Mouse (Mus musculus) intestine, embryonic 15.5 days (tissue): ENCODE results near the gene Olfr943. TPM values are rescaled to one million over a fixed set of nuclear protein-coding genes. Genes with fewer than 3 reads are reported as not detected.

Experiments
- ATAC-seq: fragments of 200-750 bp; cut with Nextera tagmentation; 2 replicates; pipeline ENCODE4 v1.8.0; 2017; ENCODE audit warnings: moderate TSS enrichment, moderate library complexity
- H3K27ac ChIP-seq: fragments of 300-500 bp; sonication (generic); 2 replicates; pipeline ENCODE4 v1.5.1; 2015; ENCODE audit warnings: mild to moderate bottlenecking, inconsistent platforms
- H3K27me3 ChIP-seq: fragments of 300-500 bp; sonication (generic); replicated peaks from 2 replicates; pipeline ENCODE4 v1.6.1; 2015; ENCODE audit warnings: inconsistent platforms
- H3K36me3 ChIP-seq: fragments of 300-500 bp; sonication (generic); 2 replicates; pipeline ENCODE4 v1.6.1; 2015; ENCODE audit warnings: inconsistent platforms
- H3K4me1 ChIP-seq: fragments of 300-500 bp; sonication (generic); replicated peaks from 2 replicates; pipeline ENCODE4 v1.6.1; 2015; ENCODE audit warnings: inconsistent platforms
- H3K4me2 ChIP-seq: fragments of 300-500 bp; sonication (generic); replicated peaks from 2 replicates; pipeline ENCODE4 v1.6.1; 2015; ENCODE audit warnings: mild to moderate bottlenecking, inconsistent platforms
- H3K4me3 ChIP-seq: fragments of 300-500 bp; sonication (generic); replicated peaks from 2 replicates; pipeline ENCODE4 v1.5.1; 2015; ENCODE audit warnings: inconsistent platforms
- H3K9ac ChIP-seq: fragments of 300-500 bp; sonication (generic); 2 replicates; pipeline ENCODE4 v1.6.1; 2015; ENCODE audit warnings: inconsistent platforms
- H3K9me3 ChIP-seq: fragments of 300-500 bp; sonication (generic); 2 replicates; pipeline ENCODE4 v1.6.1; 2016; ENCODE audit warnings: inconsistent platforms
- WGBS: fragments of 180-500 bp; shearing (Covaris S2); methylation state at CpG from one replicate; pipeline ENCODE4 v1.1.7; 2015; 5-methylcytosine and 5-hydroxymethylcytosine counted together
- polyA plus RNA-seq: library from polyadenylated mRNA; unstranded; fragments of >200 nt; fragmentation: Nextera tagmentation; extraction: Ambion mirVana; gene quantifications from 2 replicates; pipeline ENCODE4 v1.2.1, GENCODE M21; 2015

Olfr943 gene
- not detected in 2 replicates for polyA plus RNA-seq

- Histone ChIP-seq H3K4me1 (no peaks in the 10 kb centered on the region), H3K36me3 (no peaks in the 10 kb centered on the region), H3K27ac (no peak within 1 kb of the TSS), H3K4me3 (no peak within 1 kb of the TSS), H3K9ac (no peak within 1 kb of the TSS), H3K9me3 (no peaks in the 10 kb centered on the region), H3K27me3 (no peaks in the 10 kb centered on the region), H3K4me2 (no peak within 1 kb of the TSS)
- ATAC-seq = no peak
- WGBS = 93% methylated on average over 5 of the region's 5 CpGs
These were observed at the start of gene Olfr943 for GRCm38 (mm10) chr9:39166004-39166403. TSS of gene Olfr943 (plus strand) at chr9:39166304.

GRCm38 (mm10) chr9:39127326-39127725 lies 38.8 kb upstream of the Olfr943 start:
- Histone ChIP-seq H3K9me3 (no peaks in the 10 kb centered on the region), H3K4me2 (no peak overlapping the region), H3K4me3 (no peak overlapping the region), H3K27ac (no peak overlapping the region), H3K27me3 (no peaks in the 10 kb centered on the region), H3K4me1 (no peaks in the 10 kb centered on the region), H3K36me3 (no peaks in the 10 kb centered on the region), H3K9ac (no peak overlapping the region)
- WGBS = 75% methylated on average over 1 of the region's 1 CpGs
- ATAC-seq = no peak

- ATAC-seq = no peak
These were observed 38.3 kb upstream of the Olfr943 start, which contains the start of gene Olfr27 for GRCm38 (mm10) chr9:39127831-39128230. TSS of gene Olfr27 (plus strand) at chr9:39128131.

GRCm38 (mm10) chr9:39152401-39152800 lies 13.7 kb upstream of the Olfr943 start:
- H3K4me2 ChIP-seq = no peak overlapping the region
- H3K4me1 ChIP-seq = no peaks in the 10 kb centered on the region
- no peaks in the 10 kb centered on the region for H3K27me3 ChIP-seq
- H3K36me3 ChIP-seq = no peaks in the 10 kb centered on the region
- H3K9ac ChIP-seq = no peak overlapping the region
- H3K9me3 ChIP-seq = no peaks in the 10 kb centered on the region
- no peak overlapping the region for H3K27ac ChIP-seq
- 65% methylated on average over 1 of the region's 1 CpGs for WGBS
- no peak overlapping the region for H3K4me3 ChIP-seq
- no peak for ATAC-seq

More at GRCm38 (mm10) chr9:39127831-39128230, 38.3 kb upstream of the Olfr943 start, which contains the start of gene Olfr27:
- H3K9ac ChIP-seq = no peak within 1 kb of the TSS
- H3K4me2 ChIP-seq = no peak within 1 kb of the TSS
- no peak within 1 kb of the TSS for H3K4me3 ChIP-seq
- H3K9me3 ChIP-seq = no peaks in the 10 kb centered on the region
- H3K4me1 ChIP-seq = no peaks in the 10 kb centered on the region
- H3K27me3 ChIP-seq = no peaks in the 10 kb centered on the region
- H3K27ac ChIP-seq = no peak within 1 kb of the TSS
- H3K36me3 ChIP-seq = no peaks in the 10 kb centered on the region

GRCm38 (mm10) chr9:39201620-39202019 lies 35.5 kb downstream of the Olfr943 start, which contains the start of gene Olfr944:
TSS of gene Olfr944 (plus strand) at chr9:39201920.
- H3K27me3 ChIP-seq = no peaks in the 10 kb centered on the region
- no peaks in the 10 kb centered on the region for H3K4me1 ChIP-seq
- no peak for ATAC-seq
- no peaks in the 10 kb centered on the region for H3K9me3 ChIP-seq
- H3K4me3 ChIP-seq = no peak within 1 kb of the TSS
- no peaks in the 10 kb centered on the region for H3K36me3 ChIP-seq
- H3K27ac ChIP-seq = no peak within 1 kb of the TSS
- no peak within 1 kb of the TSS for H3K9ac ChIP-seq
- no peak within 1 kb of the TSS for H3K4me2 ChIP-seq

Other genes starting within 250 kb of the Olfr943 start
- not detected in 2 replicates for gene Olfr930, start 236.5 kb upstream of the Olfr943 start, polyA plus RNA-seq
- gene Olfr933, start 194.0 kb upstream of the Olfr943 start, polyA plus RNA-seq = not detected in 2 replicates
- not detected in 2 replicates for gene Olfr934, start 178.0 kb upstream of the Olfr943 start, polyA plus RNA-seq
- gene Olfr935, start 166.6 kb upstream of the Olfr943 start, polyA plus RNA-seq = not detected in 2 replicates
- gene Olfr146, start 142.9 kb upstream of the Olfr943 start, polyA plus RNA-seq = not detected in 2 replicates
- not detected in 2 replicates for gene Olfr937, start 101.4 kb upstream of the Olfr943 start, polyA plus RNA-seq
- gene Olfr938, start 87.4 kb upstream of the Olfr943 start, polyA plus RNA-seq = not detected in 2 replicates
- gene Olfr27, start 38.2 kb upstream of the Olfr943 start, polyA plus RNA-seq = not detected in 2 replicates
- not detected in 2 replicates for gene Olfr944, start 35.6 kb downstream of the Olfr943 start, polyA plus RNA-seq
- gene Olfr1537, start 83.7 kb downstream of the Olfr943 start, polyA plus RNA-seq = not detected in 2 replicates
- not detected in 2 replicates for gene Olfr945, start 110.5 kb downstream of the Olfr943 start, polyA plus RNA-seq
- gene Olfr948, start 159.7 kb downstream of the Olfr943 start, polyA plus RNA-seq = not detected in 2 replicates
- gene Olfr951, start 221.1 kb downstream of the Olfr943 start, polyA plus RNA-seq = not detected in 2 replicates